Mouse (Mus musculus) MEL (cell line): ENCODE measurements around the gene Glrx3. TPM values are rescaled to one million over a fixed set of nuclear protein-coding genes. Genes with fewer than 3 reads are reported as not detected.

Experiments used
- DNase-seq: peaks from one replicate; pipeline ENCODE4 v3.0.0; 2011; ENCODE audit warnings: low read depth, low spot score
- H3K27ac ChIP-seq: 2 replicates; pipeline ENCODE4 v1.5.1; 2012; ENCODE audit warnings: low read depth, mild to moderate bottlenecking, control low read depth, low read length, moderate library complexity; ENCODE audit not compliant: control insufficient read depth
- H3K27me3 ChIP-seq, 2 experiments: fragments of 150-350 bp in 1 of 2; sonication (generic) in 1 of 2; 2 replicates each; pipeline ENCODE4 v1.6.1; 2012; ENCODE audit warnings: low read length in 2 of 2, mild to moderate bottlenecking in 2 of 2, improper control_type of control experiment in 1 of 2, moderate library complexity in 1 of 2; ENCODE audit not compliant: insufficient read depth in 2 of 2, control insufficient read depth in 1 of 2
- H3K36me3 ChIP-seq, 2 experiments: 2 replicates each; pipeline ENCODE4 v1.6.1; 2012 to 2014; ENCODE audit warnings: low read length in 2 of 2, improper control_type of control experiment in 1 of 2, inconsistent platforms in 1 of 2, mild to moderate bottlenecking in 1 of 2; ENCODE audit not compliant: insufficient read depth in 2 of 2, control insufficient read depth in 1 of 2
- H3K4me1 ChIP-seq, 2 experiments: fragments of 150-350 bp in 1 of 2; sonication (generic) in 1 of 2; 2 replicates each; pipeline ENCODE4 v1.6.1; 2012; ENCODE audit warnings: low read length in 2 of 2, improper control_type of control experiment in 1 of 2, mild to moderate bottlenecking in 1 of 2; ENCODE audit not compliant: insufficient read depth in 2 of 2, control insufficient read depth in 1 of 2
- H3K4me3 ChIP-seq, 2 experiments: fragments of 150-350 bp in 1 of 2; sonication (generic) in 1 of 2; 2 replicates each; pipeline ENCODE4 v1.5.1; 2012; ENCODE audit warnings: low read depth in 2 of 2, low read length in 2 of 2, mild to moderate bottlenecking in 2 of 2, moderate library complexity in 2 of 2, control low read depth in 1 of 2, improper control_type of control experiment in 1 of 2; ENCODE audit not compliant: control insufficient read depth in 1 of 2, insufficient read depth in 1 of 2
- H3K79me2 ChIP-seq: 2 replicates; pipeline ENCODE4 v1.6.1; 2012; ENCODE audit warnings: mild to moderate bottlenecking, low read length, moderate library complexity; ENCODE audit not compliant: control insufficient read depth, poor library complexity, insufficient read depth
- H3K9ac ChIP-seq: 2 replicates; pipeline ENCODE4 v1.6.1; 2012; ENCODE audit warnings: low read depth, mild to moderate bottlenecking, control low read depth, low read length, moderate library complexity; ENCODE audit not compliant: control insufficient read depth, poor library complexity, severe bottlenecking
- H3K9me3 ChIP-seq: fragments of 150-350 bp; sonication (generic); replicated peaks from 2 replicates; pipeline ENCODE4 v1.6.1; 2012; ENCODE audit warnings: mild to moderate bottlenecking, low read length, improper control_type of control experiment, moderate library complexity; ENCODE audit not compliant: insufficient read depth
- CHD1 ChIP-seq: IDR thresholded peaks from 2 replicates; pipeline ENCODE4 v1.6.1; 2012; ENCODE audit warnings: low read depth, mild to moderate bottlenecking, inconsistent platforms, low read length, improper control_type of control experiment
- CTCF ChIP-seq, 3 experiments: IDR thresholded peaks in 2 of 3; conservative IDR thresholded peaks in 1 of 3; 2 replicates each; pipeline ENCODE4 v1.5.1; 2011 to 2012; ENCODE audit warnings: low read length in 3 of 3, low read depth in 2 of 3, mild to moderate bottlenecking in 2 of 3, improper control_type of control experiment in 1 of 3, inconsistent platforms in 1 of 3, mixed read lengths in 1 of 3, moderate library complexity in 1 of 3; ENCODE audit not compliant: control insufficient read depth in 1 of 3, insufficient read depth in 1 of 3, poor library complexity in 1 of 3, severe bottlenecking in 1 of 3
- E2F4 ChIP-seq: IDR thresholded peaks from 2 replicates; pipeline ENCODE4 v1.6.1; 2011; ENCODE audit warnings: low read depth, low read length, improper control_type of control experiment, borderline replicate concordance
- ELF1 ChIP-seq: IDR thresholded peaks from 2 replicates; pipeline ENCODE4 v1.6.1; 2014; ENCODE audit warnings: low read depth, mild to moderate bottlenecking, inconsistent platforms, low read length, improper control_type of control experiment, moderate library complexity
- ETS1 ChIP-seq: IDR thresholded peaks from 2 replicates; pipeline ENCODE4 v1.6.1; 2012; ENCODE audit warnings: low read depth, mild to moderate bottlenecking, inconsistent platforms, low read length, improper control_type of control experiment, moderate library complexity
- GATA1 ChIP-seq: IDR thresholded peaks from 2 replicates; pipeline ENCODE4 v1.6.1; 2011; ENCODE audit warnings: low read depth, low read length, improper control_type of control experiment
- JUND ChIP-seq: IDR thresholded peaks from 2 replicates; pipeline ENCODE4 v1.6.1; 2011; ENCODE audit warnings: low read depth, mild to moderate bottlenecking, improper control_type of control experiment, low read length
- KAT2A ChIP-seq: conservative IDR thresholded peaks from 2 replicates; pipeline ENCODE4 v1.6.1; 2012; ENCODE audit warnings: low read depth, low read length, improper control_type of control experiment, inconsistent platforms
- MAX ChIP-seq: IDR thresholded peaks from 2 replicates; pipeline ENCODE4 v1.6.1; 2011; ENCODE audit warnings: low read length, improper control_type of control experiment
- MAZ ChIP-seq: IDR thresholded peaks from 2 replicates; pipeline ENCODE4 v1.6.1; 2012; ENCODE audit warnings: low read depth, mild to moderate bottlenecking, inconsistent platforms, low read length, improper control_type of control experiment
- MYB ChIP-seq: IDR thresholded peaks from 2 replicates; pipeline ENCODE4 v1.6.1; 2011; ENCODE audit warnings: mild to moderate bottlenecking, low read depth, low read length, improper control_type of control experiment
- NELFE ChIP-seq: IDR thresholded peaks from 2 replicates; pipeline ENCODE4 v1.6.1; 2011; ENCODE audit warnings: low read depth, low read length, improper control_type of control experiment
- POLR2AphosphoS2 ChIP-seq: IDR thresholded peaks from 2 replicates; pipeline ENCODE4 v1.6.1; 2011; ENCODE audit warnings: low read length, improper control_type of control experiment
- POLR2AphosphoS5 ChIP-seq: IDR thresholded peaks from 2 replicates; pipeline ENCODE4 v1.6.1; 2012; ENCODE audit warnings: low read depth, borderline replicate concordance, mild to moderate bottlenecking, inconsistent platforms, low read length, moderate library complexity, mixed read lengths
- RAD21 ChIP-seq: IDR thresholded peaks from 2 replicates; pipeline ENCODE4 v1.6.1; 2011; ENCODE audit warnings: mild to moderate bottlenecking, low read depth, low read length, improper control_type of control experiment
- SIN3A ChIP-seq: IDR thresholded peaks from 2 replicates; pipeline ENCODE4 v1.6.1; 2012; ENCODE audit warnings: low read length, improper control_type of control experiment, inconsistent platforms
- TBP ChIP-seq: IDR thresholded peaks from 2 replicates; pipeline ENCODE4 v1.8.0; 2011; ENCODE audit warnings: low read depth, low read length, improper control_type of control experiment
- TCF12 ChIP-seq: IDR thresholded peaks from 2 replicates; pipeline ENCODE4 v1.6.1; 2014; ENCODE audit warnings: low read depth, mild to moderate bottlenecking, inconsistent platforms, low read length, improper control_type of control experiment, moderate library complexity
- USF1 ChIP-seq: IDR thresholded peaks from 2 replicates; pipeline ENCODE4 v1.6.1; 2014; ENCODE audit warnings: low read depth, mild to moderate bottlenecking, inconsistent platforms, low read length, improper control_type of control experiment, moderate library complexity
- ZKSCAN1 ChIP-seq: IDR thresholded peaks from 2 replicates; pipeline ENCODE4 v1.6.1; 2012; ENCODE audit warnings: low read depth, mild to moderate bottlenecking, inconsistent platforms, low read length, improper control_type of control experiment, moderate library complexity
- polyA plus RNA-seq, 2 experiments: library from polyadenylated mRNA; stranded (reverse) in 1 of 2; unstranded in 1 of 2; fragments of >175 nt in 1 of 2; fragments of >200 nt in 1 of 2; gene quantifications; 2 replicates each; pipeline versions ENCODE4 v1.2.1 to v1.2.4; 2012; ENCODE audit warnings: low replicate concordance in 2 of 2, low read depth in 1 of 2; ENCODE audit not compliant: insufficient read length in 2 of 2, insufficient read depth in 1 of 2, missing spikeins in 1 of 2
- total RNA-seq: library from RNA; depleted of rRNA; stranded (reverse); fragments of 300-350 nt; gene quantifications from 2 replicates; pipeline ENCODE4 v1.2.3, GENCODE M21; 2012

The Glrx3 gene
- total and polyA plus RNA-seq, 3 experiments, result 175 to 290 (median 279) TPM

- Histone ChIP-seq H3K9ac (no peak overlapping the region), H3K27ac (no peak overlapping the region)
- TF ChIP-seq POLR2AphosphoS5, result no peak
- no peak for TF ChIP-seq NELFE
- TF ChIP-seq USF1, result no peak
- TF ChIP-seq ZKSCAN1, result no peak
- no peak for TF ChIP-seq GATA1
- no peak for TF ChIP-seq ETS1
- no peak for TF ChIP-seq TBP
- no peak for TF ChIP-seq MAX
- no peak for TF ChIP-seq RAD21
- no peak for TF ChIP-seq ELF1
- no peak for TF ChIP-seq KAT2A
- TF ChIP-seq SIN3A, result no peak
- TF ChIP-seq E2F4, result no peak
- TF ChIP-seq POLR2AphosphoS2, result no peak
- no peak for TF ChIP-seq JUND
- TF ChIP-seq MYB, result no peak
- no peak for TF ChIP-seq CTCF (IDR thresholded peaks at IDR 0.05 in 2 of 3, conservative IDR thresholded peaks at IDR 0.05 in 1 of 3; ENCODE audit: control insufficient read depth in 1 of 3, insufficient read depth in 1 of 3, low read depth in 2 of 3, low read length in 3 of 3, poor library complexity in 1 of 3, severe bottlenecking in 1 of 3)
- TF ChIP-seq, all 39 proteins: peak for 0
- Histone ChIP-seq H3K36me3 (no peaks in the 10 kb centered on the region), H3K4me1 (no peaks in the 10 kb centered on the region), H3K4me3 (no peak overlapping the region), H3K27me3 (no peaks in the 10 kb centered on the region), H3K9me3 (no peaks in the 10 kb centered on the region), H3K79me2 (no peaks in the 10 kb centered on the region)
- DNase-seq, result no peak
Measured at GRCm38 (mm10) chr7:137398973-137399372, 38.4 kb upstream of the Glrx3 start.

GRCm38 (mm10) chr7:137404146-137404545 is 33.3 kb upstream of the Glrx3 start:
- Histone ChIP-seq H3K27me3 (no peaks in the 10 kb centered on the region), H3K36me3 (no peaks in the 10 kb centered on the region), H3K27ac (no peak overlapping the region), H3K79me2 (no peaks in the 10 kb centered on the region), H3K4me1 (no peaks in the 10 kb centered on the region), H3K9me3 (no peaks in the 10 kb centered on the region), H3K9ac (no peak overlapping the region), H3K4me3 (no peak overlapping the region)
- TF ChIP-seq MAZ, result no peak
- no peak for TF ChIP-seq CHD1
- no peak for TF ChIP-seq TCF12
- TF ChIP-seq SIN3A, result no peak
- no peak for TF ChIP-seq RAD21
- no peak for TF ChIP-seq POLR2AphosphoS5
- TF ChIP-seq USF1, result no peak
- no peak for DNase-seq
